Mouse (Mus musculus) liver, embryonic 14.5 days (tissue): ENCODE data around the gene Adra2b.

Source experiments
- CTCF ChIP-seq: IDR thresholded peaks from 2 replicates; pipeline ENCODE4 v1.5.1; 2016; ENCODE audit warnings: antibody characterized with exemption, low read depth, control low read depth
- EP300 ChIP-seq: IDR thresholded peaks from 2 replicates; pipeline ENCODE4 v1.6.1; 2016; ENCODE audit warnings: antibody characterized with exemption, low read depth

- TF ChIP-seq CTCF: peak; percentile 43
- no peak for TF ChIP-seq EP300
Observed at GRCm38 (mm10) chr2:127313878-127314277, 49.1 kb upstream of the Adra2b start.
